Comparison of ENCODE assay signal across 11 mouse cellular contexts in the genomic region with DNA sequence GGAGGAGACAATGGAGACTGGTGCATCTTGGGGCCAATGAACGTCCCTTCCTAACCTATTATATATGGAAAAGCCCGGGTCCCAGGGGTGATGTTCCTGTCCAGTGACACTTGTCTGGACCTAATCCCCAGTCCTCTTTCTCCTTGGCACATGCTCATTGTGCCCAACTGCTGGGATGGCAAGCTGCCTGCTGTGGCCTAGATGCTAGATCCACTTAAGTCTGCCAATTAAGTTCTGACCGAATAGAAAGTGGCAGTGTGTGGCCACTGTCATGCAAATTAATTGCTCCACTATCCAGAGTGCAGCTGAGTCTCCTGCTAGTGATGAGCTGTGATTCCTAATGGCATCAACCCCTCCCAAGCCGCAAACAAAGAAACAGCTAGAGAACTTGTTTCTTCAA.
A peak's percentile ranks its signal among the peaks of the same experiment; 100 is the strongest.
DNase-seq lines count a peak whose midpoint lies in the region; ATAC-seq lines count a peak whose summit lies in the region.
"Had no signal": no experiment of that assay in that cellular context is flagged by ENCODE, and none has a peak within 500 bp of the region (broad histone marks: within the 10 kb centered on the region; RNA-seq: fewer than 3 reads in every experiment).

No protein-coding gene starts in this region.

- peak; percentile 10 for DNase-seq in ZHBTc4 (ENCODE audit: low read depth, low spot score)
- peak; percentile 16 for DNase-seq in cerebellum, adult 11-12 months
- no peak for DNase-seq in heart, adult 9 months (ENCODE audit: low spot score in 2 of 2)
- no peak for DNase-seq in lung, postnatal 25 days (ENCODE audit: low spot score)
- DNase-seq in spleen, postnatal 10 days (ENCODE audit: low spot score in 2 of 2), result no peak
- DNase-seq: lung, adult 2 months; thymus, postnatal 25 days had no signal

- H3K27ac ChIP-seq in forebrain, embryonic 15.5 days (replicated peaks), result no peak overlapping the region
- H3K27ac ChIP-seq in midbrain, embryonic 16.5 days (ENCODE audit: low read length), result no peak overlapping the region
- H3K27ac ChIP-seq: embryonic facial prominence, embryonic 12.5 days; intestine, embryonic 15.5 days had no signal

- no peaks in the 10 kb centered on the region for H3K36me3 ChIP-seq in forebrain, embryonic 15.5 days
- H3K36me3 ChIP-seq in midbrain, embryonic 16.5 days (ENCODE audit: control insufficient read depth, insufficient read depth, low read length), result no peaks in the 10 kb centered on the region
- H3K36me3 ChIP-seq: embryonic facial prominence, embryonic 12.5 days; intestine, embryonic 15.5 days had no signal

- H3K4me1 ChIP-seq in forebrain, embryonic 15.5 days, result peaks cover 7% of the 10 kb centered on the region; the same call in 1 of the 2 replicates
- no peaks in the 10 kb centered on the region for H3K4me1 ChIP-seq in midbrain, embryonic 16.5 days (ENCODE audit: control insufficient read depth, insufficient read depth, low read length)
- H3K4me1 ChIP-seq: embryonic facial prominence, embryonic 12.5 days; intestine, embryonic 15.5 days had no signal

- H3K9me3 ChIP-seq in forebrain, embryonic 15.5 days, result no peaks in the 10 kb centered on the region
- no peaks in the 10 kb centered on the region for H3K9me3 ChIP-seq in midbrain, embryonic 16.5 days (replicated peaks; ENCODE audit: control insufficient read depth, low read length, poor library complexity, severe bottlenecking)
- H3K9me3 ChIP-seq: embryonic facial prominence, embryonic 12.5 days; intestine, embryonic 15.5 days had no signal

- peak; percentile 80 for ATAC-seq in forebrain, embryonic 15.5 days (replicated peaks)
- ATAC-seq in midbrain, embryonic 16.5 days, result peak; percentile 73
- ATAC-seq: intestine, embryonic 15.5 days had no signal

- no peak overlapping the region for H3K4me3 ChIP-seq in forebrain, embryonic 15.5 days
- no peak overlapping the region for H3K4me3 ChIP-seq in midbrain, embryonic 16.5 days (ENCODE audit: low read depth, low read length)
- H3K4me3 ChIP-seq: embryonic facial prominence, embryonic 12.5 days; intestine, embryonic 15.5 days had no signal

- WGBS in forebrain, embryonic 15.5 days, result 14% methylated on average over 4 of the region's 4 CpGs
- WGBS in midbrain, embryonic 16.5 days, result 18% methylated on average over 4 of the region's 4 CpGs

- H3K27me3 ChIP-seq in forebrain, embryonic 15.5 days, result no peaks in the 10 kb centered on the region
- no peaks in the 10 kb centered on the region for H3K27me3 ChIP-seq in midbrain, embryonic 16.5 days (ENCODE audit: control insufficient read depth, insufficient read depth, low read depth, low read length)
- H3K27me3 ChIP-seq: embryonic facial prominence, embryonic 12.5 days; intestine, embryonic 15.5 days had no signal

- no peak overlapping the region for H3K4me2 ChIP-seq in forebrain, embryonic 15.5 days (replicated peaks)
- no peak overlapping the region for H3K4me2 ChIP-seq in midbrain, embryonic 16.5 days (ENCODE audit: low read length)
- H3K4me2 ChIP-seq: embryonic facial prominence, embryonic 12.5 days; intestine, embryonic 15.5 days had no signal

- no peak overlapping the region for H3K9ac ChIP-seq in forebrain, embryonic 15.5 days (replicated peaks)
- H3K9ac ChIP-seq in midbrain, embryonic 16.5 days (ENCODE audit: low read depth, low read length), result no peak overlapping the region
- H3K9ac ChIP-seq: embryonic facial prominence, embryonic 12.5 days; intestine, embryonic 15.5 days had no signal

Comparison
In these comparisons a context has a peak if more than half of its experiments do, and no peak if none do; other contexts are left out.
1. DNase-seq: peak in ZHBTc4 (single experiment) and cerebellum, adult 11-12 months (single experiment); none in heart, adult 9 months (0 of 2), lung, postnatal 25 days (single experiment) and spleen, postnatal 10 days (0 of 2).